Mouse (Mus musculus): Measurements from ENCODE around the gene Adad2. TPM values are rescaled to one million over a fixed set of nuclear protein-coding genes. Genes with fewer than 3 reads are reported as not detected.

Adad2 gene
- polyA plus RNA-seq, 1 experiment from 2014 or later = not detected

DNA sequence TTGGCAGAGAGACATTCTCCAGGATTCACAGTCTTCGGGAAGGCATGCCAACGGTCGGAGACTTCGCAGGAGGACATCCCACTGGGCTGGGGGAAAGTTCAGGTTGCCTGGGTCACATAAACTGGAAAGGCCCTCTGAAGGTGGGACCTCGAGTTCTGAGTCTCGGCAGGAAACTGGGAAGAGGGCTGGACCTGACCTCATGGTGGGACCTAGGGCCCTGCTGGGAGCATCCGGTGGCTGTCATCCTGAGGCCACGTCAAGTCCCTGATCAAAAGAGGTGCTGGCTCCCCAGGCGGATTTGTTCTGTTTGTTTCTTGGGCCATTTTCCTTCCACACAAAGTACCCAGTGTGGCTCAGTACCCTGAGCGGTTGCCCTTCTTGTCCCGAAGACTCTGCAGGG lies 50.9 kb downstream of the Adad2 start:
- H3K9ac ChIP-seq = no peak overlapping the region
- no peak overlapping the region for H3K4me3 ChIP-seq (replicated peaks)
- H3K9me3 ChIP-seq (replicated peaks) = no peaks in the 10 kb centered on the region
- H3K27me3 ChIP-seq = peaks cover 32% of the 10 kb centered on the region
- H3K27ac ChIP-seq (replicated peaks) = no peak overlapping the region
- 64% methylated on average over 11 of the region's 11 CpGs for WGBS (ENCODE audit: insufficient replicate concordance)
- H3K4me1 ChIP-seq (replicated peaks) = no peaks in the 10 kb centered on the region
- H3K36me3 ChIP-seq (replicated peaks) = no peaks in the 10 kb centered on the region
- H3K4me2 ChIP-seq = no peak overlapping the region
- no peak for ATAC-seq (ENCODE audit: insufficient read depth)

DNA sequence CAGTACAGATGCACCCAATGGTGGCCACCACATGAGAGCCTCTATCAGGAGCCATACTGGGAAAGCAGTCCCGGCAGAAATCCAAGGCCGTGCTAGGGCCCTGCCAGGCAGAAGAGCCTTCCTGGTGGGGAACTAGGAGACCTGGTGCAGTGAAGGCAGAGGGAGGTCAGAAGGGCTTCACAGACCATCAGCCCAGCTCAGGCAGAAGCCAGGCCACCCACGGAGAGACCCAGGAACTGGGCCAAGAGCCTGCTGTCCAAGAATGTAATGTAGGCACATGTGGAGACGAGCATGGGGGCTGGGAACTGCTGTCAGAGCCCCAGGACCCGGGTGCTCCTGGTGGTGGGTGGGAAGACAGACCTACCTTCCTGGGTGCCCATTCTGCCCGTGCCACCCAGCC lies 52.7 kb downstream of the Adad2 start:
- 42% methylated on average over 6 of the region's 6 CpGs for WGBS (ENCODE audit: insufficient replicate concordance)
- H3K9ac ChIP-seq = no peak overlapping the region
- H3K9me3 ChIP-seq (replicated peaks) = no peaks in the 10 kb centered on the region
- H3K27ac ChIP-seq (replicated peaks) = no peak overlapping the region
- no peak overlapping the region for H3K4me3 ChIP-seq (replicated peaks)
- H3K4me1 ChIP-seq (replicated peaks) = peaks cover 2% of the 10 kb centered on the region; the same call in 1 of the 2 replicates
- H3K27me3 ChIP-seq = peaks cover 32% of the 10 kb centered on the region
- no peak overlapping the region for H3K4me2 ChIP-seq
- no peak for ATAC-seq (ENCODE audit: insufficient read depth)
- no peaks in the 10 kb centered on the region for H3K36me3 ChIP-seq (replicated peaks)

Other genes with a start within 250 kb of the Adad2 start
- 11.5 and 12.4 TPM in 2 replicates for gene Mlycd, start 217.9 kb upstream of the Adad2 start, polyA plus RNA-seq (2015; fragmentation: Nextera tagmentation; extraction: Ambion mirVana)
- gene Osgin1, start 178.6 kb upstream of the Adad2 start, polyA plus RNA-seq (2015; fragmentation: Nextera tagmentation; extraction: Ambion mirVana) = 41.2 and 49.7 TPM in 2 replicates
- not detected in 2 replicates for gene Necab2, start 166.0 kb upstream of the Adad2 start, polyA plus RNA-seq (2015; fragmentation: Nextera tagmentation; extraction: Ambion mirVana)
- gene Slc38a8, start 111.0 kb upstream of the Adad2 start, polyA plus RNA-seq (2015; fragmentation: Nextera tagmentation; extraction: Ambion mirVana) = not detected in 2 replicates
- gene Mbtps1, start 54.0 kb upstream of the Adad2 start, polyA plus RNA-seq (2015; fragmentation: Nextera tagmentation; extraction: Ambion mirVana) = 24.7 and 26.3 TPM in 2 replicates
- gene Hsdl1, start 37.6 kb upstream of the Adad2 start, polyA plus RNA-seq (2015; fragmentation: Nextera tagmentation; extraction: Ambion mirVana) = 16.5 and 18.1 TPM in 2 replicates
- gene Dnaaf1, start 37.5 kb upstream of the Adad2 start, polyA plus RNA-seq (2015; fragmentation: Nextera tagmentation; extraction: Ambion mirVana) = 0.05 and 0.08 TPM in 2 replicates
- 5.4 and 7.4 TPM in 2 replicates for gene Taf1c, start 7.5 kb upstream of the Adad2 start, polyA plus RNA-seq (2015; fragmentation: Nextera tagmentation; extraction: Ambion mirVana)
- not detected in 2 replicates for gene Kcng4, start 22.9 kb downstream of the Adad2 start, polyA plus RNA-seq (2015; fragmentation: Nextera tagmentation; extraction: Ambion mirVana)
- 2.2 and 2.5 TPM in 2 replicates for gene Wfdc1, start 53.6 kb downstream of the Adad2 start, polyA plus RNA-seq (2015; fragmentation: Nextera tagmentation; extraction: Ambion mirVana)
- 0.09 and 0.12 TPM in 2 replicates for gene Atp2c2, start 87.3 kb downstream of the Adad2 start, polyA plus RNA-seq (2015; fragmentation: Nextera tagmentation; extraction: Ambion mirVana)
- gene Tldc1, start 165.7 kb downstream of the Adad2 start, polyA plus RNA-seq (2015; fragmentation: Nextera tagmentation; extraction: Ambion mirVana) = 4.1 and 4.6 TPM in 2 replicates
- gene Cotl1, start 227.8 kb downstream of the Adad2 start, polyA plus RNA-seq (2015; fragmentation: Nextera tagmentation; extraction: Ambion mirVana) = 31.9 and 33.3 TPM in 2 replicates
- gene Klhl36, start 249.5 kb downstream of the Adad2 start, polyA plus RNA-seq (2015; fragmentation: Nextera tagmentation; extraction: Ambion mirVana) = 3.9 and 4.3 TPM in 2 replicates

Measured in liver, embryonic 15.5 days (tissue).